Mouse (Mus musculus): Measurements from ENCODE around the gene Bcar1.

DNA sequence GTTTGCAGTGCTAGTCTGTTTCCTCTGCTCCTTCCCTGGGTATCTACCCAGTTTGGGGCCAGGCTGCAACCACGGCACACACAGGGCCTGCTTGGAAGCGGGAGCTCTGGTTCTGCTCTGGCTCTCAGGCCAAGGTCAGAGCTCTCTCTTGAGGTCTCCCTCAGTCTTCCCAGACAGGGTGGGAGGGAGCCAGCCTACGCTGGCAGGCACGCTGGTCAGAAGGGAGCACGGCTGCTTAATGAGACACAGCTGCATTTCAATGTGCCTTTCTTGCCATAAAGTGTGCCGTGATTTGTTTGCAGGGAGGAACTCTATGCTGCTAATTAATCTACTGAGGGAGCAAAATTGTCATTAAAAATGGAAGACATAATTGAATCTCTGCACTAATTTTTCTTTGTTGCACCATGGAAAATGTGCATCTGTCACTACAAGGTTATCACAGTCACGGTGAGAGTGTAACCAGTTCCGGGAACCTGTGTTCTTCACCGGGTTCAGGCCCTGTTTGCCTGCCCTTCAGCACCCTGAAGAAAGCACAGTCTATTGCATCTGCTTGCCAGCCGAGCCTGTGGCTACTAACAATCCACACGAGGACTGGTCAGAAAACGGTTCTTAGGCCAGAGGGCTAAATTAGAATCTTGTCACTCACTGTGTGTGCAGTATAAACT, 26.3 kb upstream of the Bcar1 start:
- TF ChIP-seq GATA1 (IDR thresholded peaks at IDR 0.05; ENCODE audit: low read length) (no peak), TAL1 (IDR thresholded peaks at IDR 0.05; ENCODE audit: low read length) (no peak)

All from erythroblast, embryonic 14.5 days (primary cell).